Comparison of ENCODE assay signal across 15 mouse cellular contexts in the genomic region with DNA sequence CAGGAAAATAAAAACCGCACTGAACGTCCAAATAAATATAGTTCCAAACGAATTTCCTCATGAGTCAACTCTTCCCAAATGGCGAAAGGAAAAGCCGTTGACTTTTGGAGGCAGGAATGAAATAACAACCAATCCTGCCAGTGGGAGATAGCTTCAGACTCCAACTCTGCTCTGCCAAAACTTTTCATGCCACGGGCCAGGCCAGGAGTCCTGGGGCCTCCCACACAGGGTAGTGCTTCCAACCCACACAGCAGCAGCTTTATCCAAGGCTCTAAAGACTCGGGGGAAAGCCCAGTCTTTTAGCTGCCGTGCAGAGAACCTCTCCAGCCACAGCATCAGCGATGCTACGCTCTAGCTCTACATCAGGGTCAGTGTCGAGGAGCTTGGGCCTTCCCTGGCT. TPM values are rescaled to one million over a fixed set of nuclear protein-coding genes. Genes with fewer than 3 reads are reported as not detected.
DNase-seq lines count a peak whose midpoint lies in the region; ATAC-seq and TF ChIP-seq lines count a peak whose summit lies in the region.
"Had no signal": no experiment of that assay in that cellular context is flagged by ENCODE, and none has a peak within 500 bp of the region (broad histone marks: within the 10 kb centered on the region; RNA-seq: fewer than 3 reads in every experiment).

No protein-coding gene starts in this region.

- H3K4me2 ChIP-seq in limb, embryonic 15.5 days, result no peak overlapping the region
- H3K4me2 ChIP-seq: hindbrain, embryonic 15.5 days; limb, embryonic 12.5 days; midbrain, embryonic 12.5 days had no signal

- TF ChIP-seq CTCF in thymus, adult 2 months (IDR thresholded peaks at IDR 0.05; ENCODE audit: borderline replicate concordance, control insufficient read depth, extremely low read depth, insufficient read depth, low read length, poor library complexity), result no peak

- H3K4me3 ChIP-seq in limb, embryonic 15.5 days, result no peak overlapping the region
- H3K4me3 ChIP-seq in limb, embryonic 10.5 days, result no peak overlapping the region
- H3K4me3 ChIP-seq in brown adipose tissue, adult 24 weeks (ENCODE audit: insufficient read depth, low read depth, low read length), result no peak overlapping the region
- no peak overlapping the region for H3K4me3 ChIP-seq in thymus, adult 2 months (ENCODE audit: control insufficient read depth, insufficient read depth, low read length)
- H3K4me3 ChIP-seq: embryonic facial prominence, embryonic 10.5 days; hindbrain, embryonic 15.5 days; limb, embryonic 12.5 days; midbrain, embryonic 12.5 days had no signal

- WGBS in limb, embryonic 15.5 days, result 52% methylated on average over 11 of the region's 11 CpGs
- WGBS in limb, embryonic 10.5 days, result 82% methylated on average over 11 of the region's 11 CpGs
- WGBS in thymus, adult 2 months, result 86% methylated on average over 11 of the region's 11 CpGs

- H3K9me3 ChIP-seq in limb, embryonic 15.5 days, result no peaks in the 10 kb centered on the region
- no peaks in the 10 kb centered on the region for H3K9me3 ChIP-seq in limb, embryonic 10.5 days (replicated peaks)
- H3K9me3 ChIP-seq: embryonic facial prominence, embryonic 10.5 days; hindbrain, embryonic 15.5 days; limb, embryonic 12.5 days; midbrain, embryonic 12.5 days had no signal

- H3K27ac ChIP-seq in limb, embryonic 15.5 days, result peak overlapping the region; percentile 54; the same call in 1 of the 2 replicates
- H3K27ac ChIP-seq in limb, embryonic 10.5 days, result no peak overlapping the region
- H3K27ac ChIP-seq in brown adipose tissue, adult 24 weeks (replicated peaks; ENCODE audit: low read depth, low read length), result peak overlapping the region; percentile 7; the same call in 1 of the 2 replicates
- H3K27ac ChIP-seq in thymus, adult 2 months (ENCODE audit: control insufficient read depth, insufficient read depth, low read length), result no peak overlapping the region
- H3K27ac ChIP-seq: embryonic facial prominence, embryonic 10.5 days; hindbrain, embryonic 15.5 days; limb, embryonic 12.5 days; midbrain, embryonic 12.5 days had no signal

- peaks cover 23% of the 10 kb centered on the region for H3K4me1 ChIP-seq in limb, embryonic 15.5 days
- peaks cover 17% of the 10 kb centered on the region for H3K4me1 ChIP-seq in limb, embryonic 10.5 days
- H3K4me1 ChIP-seq in brown adipose tissue, adult 24 weeks (ENCODE audit: control insufficient read depth, insufficient read depth, insufficient read length, low read length), result peaks cover 6% of the 10 kb centered on the region; the same call in 1 of the 2 replicates
- H3K4me1 ChIP-seq in thymus, adult 2 months (replicated peaks; ENCODE audit: control insufficient read depth, insufficient read depth, low read length), result peaks cover 5% of the 10 kb centered on the region; the same call in 1 of the 2 replicates

- ATAC-seq in limb, embryonic 15.5 days (ENCODE audit: insufficient number of reproducible peaks, low FRiP score, low TSS enrichment, low read depth), result no peak

- no peak for TF ChIP-seq POLR2A in thymus, adult 2 months (IDR thresholded peaks at IDR 0.05; ENCODE audit: control insufficient read depth, extremely low read depth, insufficient read depth, low read length, poor library complexity)

- H3K36me3 ChIP-seq in limb, embryonic 15.5 days, result no peaks in the 10 kb centered on the region
- H3K36me3 ChIP-seq in limb, embryonic 10.5 days, result no peaks in the 10 kb centered on the region
- no peaks in the 10 kb centered on the region for H3K36me3 ChIP-seq in thymus, adult 2 months (ENCODE audit: control insufficient read depth, insufficient read depth, low read length)
- H3K36me3 ChIP-seq: embryonic facial prominence, embryonic 10.5 days; hindbrain, embryonic 15.5 days; limb, embryonic 12.5 days; midbrain, embryonic 12.5 days had no signal

- no peak for DNase-seq in limb, embryonic 10.5 days (ENCODE audit: low spot score)
- peak; percentile 35 to 56 for DNase-seq in heart, postnatal 10 days
- peak; percentile 66 for DNase-seq in skeletal muscle tissue, adult 2 months (ENCODE audit: low read depth, low spot score)
- no peak for DNase-seq in right cerebral cortex, adult 2 months (ENCODE audit: low spot score in 2 of 2)
- DNase-seq in thymus, adult 2 months, result no peak
- DNase-seq: adrenal gland, adult 8-10 months; B cell, adult 2 months; cerebellum, postnatal 14 days; right cerebral cortex, adult 18-20 months had no signal

- H3K27me3 ChIP-seq in limb, embryonic 15.5 days, result peaks cover 15% of the 10 kb centered on the region
- peaks cover 33% of the 10 kb centered on the region for H3K27me3 ChIP-seq in limb, embryonic 10.5 days (ENCODE audit: low read depth, poor library complexity, severe bottlenecking)
- no peaks in the 10 kb centered on the region; the same call in 1 of the 2 replicates for H3K27me3 ChIP-seq in thymus, adult 2 months (ENCODE audit: control insufficient read depth, insufficient read depth, low read length)

- intact Hi-C loops in heart, postnatal 10 days (cut with DNase I), result loop anchor here (5.0 kb wide), 1 partner anchor 1062 kb away; no protein-coding TSS in a partner anchor

- no peak overlapping the region for H3K9ac ChIP-seq in limb, embryonic 15.5 days
- H3K9ac ChIP-seq: hindbrain, embryonic 15.5 days; limb, embryonic 12.5 days; midbrain, embryonic 12.5 days had no signal

RNA-seq across cellular contexts. Expression of a gene that starts 4.9 kb away (rescaled TPM):
- polyA plus RNA-seq in limb, embryonic 15.5 days (2015; fragmentation: Nextera tagmentation; extraction: Ambion mirVana), result 1.8 TPM in 2 replicates
- 0.15 and 0.29 TPM in 2 replicates for polyA plus RNA-seq in limb, embryonic 10.5 days (2016; fragmentation: Nextera tagmentation; extraction: Ambion mirVana)
- polyA plus RNA-seq in brown adipose tissue, adult 24 weeks (2012; ENCODE audit: insufficient read depth, insufficient read length, missing spikeins), result 5.0 and 8.7 TPM in 2 replicates
- 1 to 10 TPM; 4.8 to 5.1 TPM for total RNA-seq in heart, postnatal 10 days (2021)
- polyA plus RNA-seq in thymus, adult 2 months (2012; rRNA removed), result 7.2 and 8.5 TPM in 2 replicates

Comparison
In these comparisons a context has a peak if more than half of its experiments do, and no peak if none do; other contexts are left out.
1. H3K27ac ChIP-seq: peak in limb, embryonic 15.5 days (single experiment) and brown adipose tissue, adult 24 weeks (single experiment); none in limb, embryonic 10.5 days (single experiment) and thymus, adult 2 months (single experiment).
2. DNase-seq: peak in heart, postnatal 10 days (2 of 2) and skeletal muscle tissue, adult 2 months (single experiment); none in limb, embryonic 10.5 days (single experiment), right cerebral cortex, adult 2 months (0 of 2) and thymus, adult 2 months (single experiment).